Comparison of ENCODE assay signal across 16 mouse cellular contexts in genomic region chr19:47667601-47668000, GRCm38 (mm10). TPM values are rescaled to one million over a fixed set of nuclear protein-coding genes. Genes with fewer than 3 reads are reported as not detected.
DNase-seq lines count a peak whose midpoint lies in the region; ATAC-seq and TF ChIP-seq lines count a peak whose summit lies in the region.
"Had no signal": no experiment of that assay in that cellular context is flagged by ENCODE, and none has a peak within 500 bp of the region (broad histone marks: within the 10 kb centered on the region; RNA-seq: fewer than 3 reads in every experiment).

No protein-coding gene starts in this region.

- no peak overlapping the region for H3K27ac ChIP-seq in liver, postnatal 0 days (ENCODE audit: low read depth)
- no peak overlapping the region for H3K27ac ChIP-seq in liver, embryonic 12.5 days
- no peak overlapping the region for H3K27ac ChIP-seq in CH12.LX (ENCODE audit: insufficient read depth, low read depth)
- H3K27ac ChIP-seq in embryonic facial prominence, embryonic 14.5 days (replicated peaks; ENCODE audit: low read depth, low read length) = no peak overlapping the region
- H3K27ac ChIP-seq in hindbrain, embryonic 14.5 days = no peak overlapping the region
- H3K27ac ChIP-seq: forebrain, embryonic 13.5 days; heart, embryonic 13.5 days had no signal

- no peak for TF ChIP-seq RAD21 in CH12.LX (IDR thresholded peaks at IDR 0.05; ENCODE audit: low read depth, low read length)

- TF ChIP-seq POLR2A in CH12.LX (IDR thresholded peaks at IDR 0.05; ENCODE audit: low read depth, low read length) (no peak), myocyte (IDR thresholded peaks at IDR 0.05; ENCODE audit: insufficient read length, low read depth) (no peak)

- DNase-seq in liver, postnatal 0 days = no peak
- no peak for DNase-seq in CH12.LX (ENCODE audit: extremely low read depth)
- peak; percentile 59 for DNase-seq in embryonic facial prominence, embryonic 14.5 days (ENCODE audit: low spot score)
- DNase-seq in hindbrain, embryonic 14.5 days (ENCODE audit: low spot score) = no peak
- DNase-seq in left cerebral cortex, adult 8-10 months (ENCODE audit: low spot score in 2 of 2) = no peak
- DNase-seq: adrenal gland, adult 8-10 months; forebrain, postnatal 0 days; gastrocnemius, postnatal 25 days; heart, adult 11 months; heart, postnatal 36 days had no signal

- dilution Hi-C loops in CH12.LX (cut with MboI; ENCODE audit: extremely low pct_ligation_motif_present, extremely low pct_unique_long_range_greater_than_20kb, low sequenced_read_pairs) = no loop called here

- ATAC-seq in liver, postnatal 0 days = peak; percentile 56; the same call in 1 of the 2 replicates
- ATAC-seq in liver, embryonic 12.5 days = no peak
- ATAC-seq in embryonic facial prominence, embryonic 14.5 days (ENCODE audit: low read depth) = no peak
- no peak for ATAC-seq in hindbrain, embryonic 14.5 days (ENCODE audit: low FRiP score)
- ATAC-seq: forebrain, embryonic 13.5 days; forebrain, postnatal 0 days; hindbrain, embryonic 16.5 days; inflammation-experienced regulatory T-cells, adult 6 months had no signal

- H3K9ac ChIP-seq in liver, postnatal 0 days (replicated peaks) = no peak overlapping the region
- no peak overlapping the region for H3K9ac ChIP-seq in liver, embryonic 12.5 days
- H3K9ac ChIP-seq in CH12.LX (ENCODE audit: insufficient read depth, low read depth) = no peak overlapping the region
- no peak overlapping the region for H3K9ac ChIP-seq in embryonic facial prominence, embryonic 14.5 days (ENCODE audit: low read depth, low read length)
- H3K9ac ChIP-seq in hindbrain, embryonic 14.5 days = no peak overlapping the region
- H3K9ac ChIP-seq: forebrain, embryonic 13.5 days; forebrain, postnatal 0 days; heart, embryonic 13.5 days had no signal

- 52% methylated on average over 8 of the region's 8 CpGs for WGBS in liver, postnatal 0 days (ENCODE audit: insufficient replicate concordance)
- 55% methylated on average over 8 of the region's 8 CpGs for WGBS in liver, embryonic 12.5 days (ENCODE audit: insufficient replicate concordance)
- 42% methylated on average over 8 of the region's 8 CpGs for WGBS in embryonic facial prominence, embryonic 14.5 days
- 66% methylated on average over 8 of the region's 8 CpGs for WGBS in hindbrain, embryonic 14.5 days

- TF ChIP-seq EP300 in liver, postnatal 0 days (IDR thresholded peaks at IDR 0.05; ENCODE audit: low read depth) = no peak
- TF ChIP-seq EP300 in CH12.LX (IDR thresholded peaks at IDR 0.05; ENCODE audit: low read length) = no peak

- H3K9me3 ChIP-seq in liver, postnatal 0 days (ENCODE audit: low read length) = no peaks in the 10 kb centered on the region
- H3K9me3 ChIP-seq in liver, embryonic 12.5 days (replicated peaks) = no peaks in the 10 kb centered on the region
- no peaks in the 10 kb centered on the region for H3K9me3 ChIP-seq in CH12.LX (replicated peaks; ENCODE audit: low read length)
- no peaks in the 10 kb centered on the region for H3K9me3 ChIP-seq in embryonic facial prominence, embryonic 14.5 days (ENCODE audit: control insufficient read depth, low read length)
- no peaks in the 10 kb centered on the region for H3K9me3 ChIP-seq in hindbrain, embryonic 14.5 days (ENCODE audit: control insufficient read depth, low read length)
- H3K9me3 ChIP-seq: forebrain, embryonic 13.5 days; heart, embryonic 13.5 days had no signal

- H3K27me3 ChIP-seq in liver, postnatal 0 days (ENCODE audit: insufficient read depth, low read length) = no peaks in the 10 kb centered on the region
- peaks cover 6% of the 10 kb centered on the region for H3K27me3 ChIP-seq in liver, embryonic 12.5 days (replicated peaks)
- H3K27me3 ChIP-seq in CH12.LX (replicated peaks) (peaks cover 3% of the 10 kb centered on the region), myocyte (ENCODE audit: control insufficient read depth, insufficient read depth, insufficient read length) (no peaks in the 10 kb centered on the region)
- H3K27me3 ChIP-seq in embryonic facial prominence, embryonic 14.5 days (replicated peaks; ENCODE audit: control insufficient read depth, insufficient read depth, low read length) = no peaks in the 10 kb centered on the region
- no peaks in the 10 kb centered on the region for H3K27me3 ChIP-seq in hindbrain, embryonic 14.5 days (ENCODE audit: control insufficient read depth, insufficient read depth, low read length)
- H3K27me3 ChIP-seq: forebrain, embryonic 13.5 days; heart, embryonic 13.5 days had no signal

- H3ac ChIP-seq in myocyte (ENCODE audit: control insufficient read depth, insufficient read length) = no peak overlapping the region

- H3K36me3 ChIP-seq in liver, postnatal 0 days (replicated peaks; ENCODE audit: insufficient read depth, low read length) = no peaks in the 10 kb centered on the region
- H3K36me3 ChIP-seq in liver, embryonic 12.5 days = no peaks in the 10 kb centered on the region
- no peaks in the 10 kb centered on the region for H3K36me3 ChIP-seq in CH12.LX (replicated peaks in 1 of 2; ENCODE audit: control insufficient read depth in 1 of 2, insufficient read depth in 1 of 2, low read length in 1 of 2)
- no peaks in the 10 kb centered on the region for H3K36me3 ChIP-seq in embryonic facial prominence, embryonic 14.5 days (ENCODE audit: control insufficient read depth, insufficient read depth, low read length)
- H3K36me3 ChIP-seq in myocyte (ENCODE audit: control insufficient read depth, insufficient read depth) = no peaks in the 10 kb centered on the region
- no peaks in the 10 kb centered on the region for H3K36me3 ChIP-seq in hindbrain, embryonic 14.5 days (replicated peaks; ENCODE audit: control insufficient read depth, insufficient read depth)
- H3K36me3 ChIP-seq: heart, embryonic 13.5 days had no signal

- H3K4me1 ChIP-seq in liver, postnatal 0 days (ENCODE audit: insufficient read depth) = no peaks in the 10 kb centered on the region
- peaks cover 5% of the 10 kb centered on the region; the same call in 1 of the 2 replicates for H3K4me1 ChIP-seq in liver, embryonic 12.5 days
- peaks cover 18 to 31% of the 10 kb centered on the region in 2 experiments for H3K4me1 ChIP-seq in CH12.LX (ENCODE audit: control insufficient read depth in 1 of 2, insufficient read depth in 2 of 2)
- H3K4me1 ChIP-seq in embryonic facial prominence, embryonic 14.5 days (ENCODE audit: control insufficient read depth, insufficient read depth, low read length) = no peaks in the 10 kb centered on the region
- H3K4me1 ChIP-seq in hindbrain, embryonic 14.5 days (replicated peaks; ENCODE audit: control insufficient read depth, insufficient read depth, low read length) = no peaks in the 10 kb centered on the region
- H3K4me1 ChIP-seq: forebrain, embryonic 13.5 days had no signal

- TF ChIP-seq CTCF in liver, postnatal 0 days (IDR thresholded peaks at IDR 0.05; ENCODE audit: low read depth) = no peak
- TF ChIP-seq CTCF in CH12.LX (conservative IDR thresholded peaks at IDR 0.05 in 1 of 2, IDR thresholded peaks at IDR 0.05 in 1 of 2; ENCODE audit: low read depth in 2 of 2, low read length in 2 of 2) = no peak

- H3K4me2 ChIP-seq in liver, postnatal 0 days (ENCODE audit: low read depth, low read length) = no peak overlapping the region
- no peak overlapping the region for H3K4me2 ChIP-seq in liver, embryonic 12.5 days
- H3K4me2 ChIP-seq in CH12.LX (ENCODE audit: insufficient read depth, low read depth, poor library complexity, severe bottlenecking) (no peak overlapping the region; the same call in 1 of the 2 replicates), myocyte (ENCODE audit: low read depth) (no peak overlapping the region)
- no peak overlapping the region for H3K4me2 ChIP-seq in embryonic facial prominence, embryonic 14.5 days (ENCODE audit: low read depth, low read length)
- H3K4me2 ChIP-seq in hindbrain, embryonic 14.5 days (replicated peaks) = no peak overlapping the region
- H3K4me2 ChIP-seq: forebrain, embryonic 13.5 days; heart, embryonic 13.5 days had no signal

- in situ Hi-C loops in CH12.LX (cut with MboI; ENCODE audit: low pct_ligation_motif_present, low pct_unique_long_range_greater_than_20kb, low sequenced_read_pairs) = loop anchor here (25.0 kb wide), 1 partner anchor 270 kb away; the partner anchor contains the start of gene Cfap58

- no peaks in the 10 kb centered on the region for H3K79me2 ChIP-seq in CH12.LX (replicated peaks; ENCODE audit: control insufficient read depth, extremely low read depth, insufficient read depth, poor library complexity, severe bottlenecking)
- no peaks in the 10 kb centered on the region for H3K79me2 ChIP-seq in myocyte (ENCODE audit: control insufficient read depth, insufficient read depth)

- H3K4me3 ChIP-seq in liver, postnatal 0 days (ENCODE audit: low read depth, low read length) = no peak overlapping the region
- no peak overlapping the region for H3K4me3 ChIP-seq in liver, embryonic 12.5 days
- H3K4me3 ChIP-seq in CH12.LX (replicated peaks in 1 of 3; ENCODE audit: low read depth in 2 of 3, low read length in 2 of 3, poor library complexity in 1 of 3) = no peak overlapping the region
- H3K4me3 ChIP-seq in embryonic facial prominence, embryonic 14.5 days (ENCODE audit: low read depth, low read length) = no peak overlapping the region
- no peak overlapping the region for H3K4me3 ChIP-seq in myocyte
- H3K4me3 ChIP-seq in hindbrain, embryonic 14.5 days (replicated peaks; ENCODE audit: low read length) = no peak overlapping the region
- H3K4me3 ChIP-seq: forebrain, embryonic 13.5 days; heart, embryonic 13.5 days had no signal

TF ChIP-seq in CH12.LX, 34 proteins besides CTCF, POLR2A, EP300 and RAD21:
- TF ChIP-seq BHLHE40 (IDR thresholded peaks at IDR 0.05; ENCODE audit: low read depth, low read length) (peak; percentile 47), ETS1 (conservative IDR thresholded peaks at IDR 0.05; ENCODE audit: low read depth, low read length) (peak; percentile 54), MAX (IDR thresholded peaks at IDR 0.05; ENCODE audit: low read length) (no peak)

TF ChIP-seq in myocyte, 11 proteins besides CTCF, POLR2A, EP300 and RAD21 (continues in another document):
- no peak for TF ChIP-seq SRF (IDR thresholded peaks at IDR 0.05; ENCODE audit: control insufficient read depth, insufficient read length, low read depth)
- no peak for TF ChIP-seq POLR2AphosphoS2 (IDR thresholded peaks at IDR 0.05; ENCODE audit: insufficient read length, low read depth)
- no peak for TF ChIP-seq E2F4 (IDR thresholded peaks at IDR 0.05; ENCODE audit: insufficient read depth)
- peak in 2 of 3 experiments; percentile 35 to 58 for TF ChIP-seq MYOD1 (IDR thresholded peaks at IDR 0.05; ENCODE audit: control insufficient read depth in 1 of 3, insufficient read length in 2 of 3, low read depth in 2 of 3)

RNA-seq across cellular contexts. Expression of gene Col17a1, which starts 24.3 kb away (rescaled TPM):
- polyA plus RNA-seq in liver, postnatal 0 days (2015; fragmentation: Nextera tagmentation; extraction: Ambion mirVana) = 0.11 and 0.14 TPM in 2 replicates
- polyA plus RNA-seq in liver, embryonic 12.5 days (2016; fragmentation: Nextera tagmentation; extraction: Ambion mirVana) = 0.28 and 0.37 TPM in 2 replicates
- 0.08 and 0.34 TPM in 2 replicates for total RNA-seq in CH12.LX (2012; rRNA removed)
- total RNA-seq in CH12.LX (2014; rRNA removed) = 0.12 and 0.42 TPM in 2 replicates
- polyA plus RNA-seq in CH12.LX (2012; ENCODE audit: insufficient read length, low read depth) = 0.55 and 0.59 TPM in 2 replicates
- polyA plus RNA-seq in embryonic facial prominence, embryonic 14.5 days (2014; fragmentation: Nextera tagmentation; extraction: Ambion mirVana) = 21.6 TPM in 2 replicates
- 0.18 TPM for polyA plus RNA-seq in myocyte (2012; fragmentation: generic; extraction: Trizol)
- polyA plus RNA-seq in hindbrain, embryonic 14.5 days (2014; fragmentation: Nextera tagmentation; extraction: Ambion mirVana) = 0.17 and 0.29 TPM in 2 replicates
- total RNA-seq in left cerebral cortex, adult 8-10 months (2022) = under 1 TPM; 0.33 to 0.74 (median 0.47) TPM
- total RNA-seq: adrenal gland, adult 8-10 months; heart, postnatal 36 days had no signal
- polyA plus RNA-seq: inflammation-experienced regulatory T-cells, adult 6 months had no signal

Comparison
In these comparisons a context has a peak if more than half of its experiments do, and no peak if none do; other contexts are left out.
1. RNA of gene Col17a1, which starts 24.3 kb away (polyA plus RNA-seq): 21.6 TPM in embryonic facial prominence, embryonic 14.5 days; 0.55 to 0.59 TPM in CH12.LX, 0.28 to 0.37 TPM in liver, embryonic 12.5 days, 0.18 TPM in myocyte (single experiment), 0.17 to 0.29 TPM in hindbrain, embryonic 14.5 days and 0.11 to 0.14 TPM in liver, postnatal 0 days; every median in the first group is over 10 times any median in the second.